Mouse (Mus musculus) E14TG2a.4 (cell line): ENCODE measurements around the gene Carmil3.

Experiments
- CTCF ChIP-seq: conservative IDR thresholded peaks from 2 replicates; pipeline ENCODE4 v1.5.1; 2014; ENCODE audit warnings: low read length
- NANOG ChIP-seq: IDR thresholded peaks from 2 replicates; pipeline ENCODE4 v1.6.1; 2014; ENCODE audit warnings: borderline replicate concordance, low read length, mixed read lengths
- POU5F1 ChIP-seq: IDR thresholded peaks from 2 replicates; pipeline ENCODE4 v1.6.1; 2014; ENCODE audit warnings: low read length, borderline replicate concordance

GRCm38 (mm10) chr14:55542268-55542667, 51.8 kb downstream of the Carmil3 start:
- TF ChIP-seq CTCF (no peak), NANOG (no peak), POU5F1 (no peak)
